Mouse (Mus musculus) MEL (cell line): ENCODE data around the gene Pmpca. TPM values are rescaled to one million over a fixed set of nuclear protein-coding genes. Genes with fewer than 3 reads are reported as not detected.
A peak's percentile ranks its signal among the peaks of the same experiment; 100 is the strongest.

Experiments used
- DNase-seq: peaks from one replicate; pipeline ENCODE4 v3.0.0; 2011; ENCODE audit warnings: low read depth, low spot score
- H3K27ac ChIP-seq: 2 replicates; pipeline ENCODE4 v1.5.1; 2012; ENCODE audit warnings: low read depth, mild to moderate bottlenecking, control low read depth, low read length, moderate library complexity; ENCODE audit not compliant: control insufficient read depth
- H3K27me3 ChIP-seq, 2 experiments: fragments of 150-350 bp in 1 of 2; sonication (generic) in 1 of 2; 2 replicates each; pipeline ENCODE4 v1.6.1; 2012; ENCODE audit warnings: low read length in 2 of 2, mild to moderate bottlenecking in 2 of 2, improper control_type of control experiment in 1 of 2, moderate library complexity in 1 of 2; ENCODE audit not compliant: insufficient read depth in 2 of 2, control insufficient read depth in 1 of 2
- H3K36me3 ChIP-seq, 2 experiments: 2 replicates each; pipeline ENCODE4 v1.6.1; 2012 to 2014; ENCODE audit warnings: low read length in 2 of 2, improper control_type of control experiment in 1 of 2, inconsistent platforms in 1 of 2, mild to moderate bottlenecking in 1 of 2; ENCODE audit not compliant: insufficient read depth in 2 of 2, control insufficient read depth in 1 of 2
- H3K4me1 ChIP-seq, 2 experiments: fragments of 150-350 bp in 1 of 2; sonication (generic) in 1 of 2; 2 replicates each; pipeline ENCODE4 v1.6.1; 2012; ENCODE audit warnings: low read length in 2 of 2, improper control_type of control experiment in 1 of 2, mild to moderate bottlenecking in 1 of 2; ENCODE audit not compliant: insufficient read depth in 2 of 2, control insufficient read depth in 1 of 2
- H3K4me3 ChIP-seq, 2 experiments: fragments of 150-350 bp in 1 of 2; sonication (generic) in 1 of 2; 2 replicates each; pipeline ENCODE4 v1.5.1; 2012; ENCODE audit warnings: low read depth in 2 of 2, low read length in 2 of 2, mild to moderate bottlenecking in 2 of 2, moderate library complexity in 2 of 2, control low read depth in 1 of 2, improper control_type of control experiment in 1 of 2; ENCODE audit not compliant: control insufficient read depth in 1 of 2, insufficient read depth in 1 of 2
- H3K79me2 ChIP-seq: 2 replicates; pipeline ENCODE4 v1.6.1; 2012; ENCODE audit warnings: mild to moderate bottlenecking, low read length, moderate library complexity; ENCODE audit not compliant: control insufficient read depth, poor library complexity, insufficient read depth
- H3K9ac ChIP-seq: 2 replicates; pipeline ENCODE4 v1.6.1; 2012; ENCODE audit warnings: low read depth, mild to moderate bottlenecking, control low read depth, low read length, moderate library complexity; ENCODE audit not compliant: control insufficient read depth, poor library complexity, severe bottlenecking
- H3K9me3 ChIP-seq: fragments of 150-350 bp; sonication (generic); replicated peaks from 2 replicates; pipeline ENCODE4 v1.6.1; 2012; ENCODE audit warnings: mild to moderate bottlenecking, low read length, improper control_type of control experiment, moderate library complexity; ENCODE audit not compliant: insufficient read depth
- BHLHE40 ChIP-seq: IDR thresholded peaks from 2 replicates; pipeline ENCODE4 v1.6.1; 2012; ENCODE audit warnings: low read depth, mild to moderate bottlenecking, inconsistent platforms, low read length, improper control_type of control experiment, borderline replicate concordance
- CTCF ChIP-seq, 3 experiments: IDR thresholded peaks in 2 of 3; conservative IDR thresholded peaks in 1 of 3; 2 replicates each; pipeline ENCODE4 v1.5.1; 2011 to 2012; ENCODE audit warnings: low read length in 3 of 3, low read depth in 2 of 3, mild to moderate bottlenecking in 2 of 3, improper control_type of control experiment in 1 of 3, inconsistent platforms in 1 of 3, mixed read lengths in 1 of 3, moderate library complexity in 1 of 3; ENCODE audit not compliant: control insufficient read depth in 1 of 3, insufficient read depth in 1 of 3, poor library complexity in 1 of 3, severe bottlenecking in 1 of 3
- E2F4 ChIP-seq: IDR thresholded peaks from 2 replicates; pipeline ENCODE4 v1.6.1; 2011; ENCODE audit warnings: low read depth, low read length, improper control_type of control experiment, borderline replicate concordance
- ELF1 ChIP-seq: IDR thresholded peaks from 2 replicates; pipeline ENCODE4 v1.6.1; 2014; ENCODE audit warnings: low read depth, mild to moderate bottlenecking, inconsistent platforms, low read length, improper control_type of control experiment, moderate library complexity
- EP300 ChIP-seq, 2 experiments: IDR thresholded peaks; 2 replicates each; pipeline ENCODE4 v1.6.1; 2011; ENCODE audit warnings: improper control_type of control experiment in 2 of 2, low read length in 2 of 2, low read depth in 1 of 2, mild to moderate bottlenecking in 1 of 2
- ETS1 ChIP-seq: IDR thresholded peaks from 2 replicates; pipeline ENCODE4 v1.6.1; 2012; ENCODE audit warnings: low read depth, mild to moderate bottlenecking, inconsistent platforms, low read length, improper control_type of control experiment, moderate library complexity
- GABPA ChIP-seq: IDR thresholded peaks from 2 replicates; pipeline ENCODE4 v1.6.1; 2012; ENCODE audit warnings: low read depth, mild to moderate bottlenecking, inconsistent platforms, low read length, improper control_type of control experiment, moderate library complexity
- GATA1 ChIP-seq: IDR thresholded peaks from 2 replicates; pipeline ENCODE4 v1.6.1; 2011; ENCODE audit warnings: low read depth, low read length, improper control_type of control experiment
- HCFC1 ChIP-seq: IDR thresholded peaks from 2 replicates; pipeline ENCODE4 v1.6.1; 2012; ENCODE audit warnings: low read depth, mild to moderate bottlenecking, inconsistent platforms, low read length, improper control_type of control experiment, moderate library complexity
- KAT2A ChIP-seq: conservative IDR thresholded peaks from 2 replicates; pipeline ENCODE4 v1.6.1; 2012; ENCODE audit warnings: low read depth, low read length, improper control_type of control experiment, inconsistent platforms
- MAX ChIP-seq: IDR thresholded peaks from 2 replicates; pipeline ENCODE4 v1.6.1; 2011; ENCODE audit warnings: low read length, improper control_type of control experiment
- MAZ ChIP-seq: IDR thresholded peaks from 2 replicates; pipeline ENCODE4 v1.6.1; 2012; ENCODE audit warnings: low read depth, mild to moderate bottlenecking, inconsistent platforms, low read length, improper control_type of control experiment
- MEF2A ChIP-seq: IDR thresholded peaks from 2 replicates; pipeline ENCODE4 v1.6.1; 2014; ENCODE audit warnings: low read depth, mild to moderate bottlenecking, inconsistent platforms, low read length, improper control_type of control experiment; ENCODE audit not compliant: poor library complexity, insufficient replicate concordance, severe bottlenecking; ENCODE audit errors: extremely low read depth
- MXI1 ChIP-seq: IDR thresholded peaks from 2 replicates; pipeline ENCODE4 v1.6.1; 2011; ENCODE audit warnings: mild to moderate bottlenecking, low read depth, low read length, improper control_type of control experiment
- MYB ChIP-seq: IDR thresholded peaks from 2 replicates; pipeline ENCODE4 v1.6.1; 2011; ENCODE audit warnings: mild to moderate bottlenecking, low read depth, low read length, improper control_type of control experiment
- MYC ChIP-seq: IDR thresholded peaks from 2 replicates; pipeline ENCODE4 v1.6.1; 2011; ENCODE audit warnings: low read depth, mild to moderate bottlenecking, low read length, improper control_type of control experiment, moderate library complexity
- NRF1 ChIP-seq: IDR thresholded peaks from 2 replicates; pipeline ENCODE4 v1.6.1; 2014; ENCODE audit warnings: low read depth, mild to moderate bottlenecking, inconsistent platforms, low read length, improper control_type of control experiment, moderate library complexity; ENCODE audit not compliant: poor library complexity, insufficient read depth, severe bottlenecking
- POLR2AphosphoS5 ChIP-seq: IDR thresholded peaks from 2 replicates; pipeline ENCODE4 v1.6.1; 2012; ENCODE audit warnings: low read depth, borderline replicate concordance, mild to moderate bottlenecking, inconsistent platforms, low read length, moderate library complexity, mixed read lengths
- RCOR1 ChIP-seq: IDR thresholded peaks from 2 replicates; pipeline ENCODE4 v1.6.1; 2012; ENCODE audit warnings: low read depth, mild to moderate bottlenecking, inconsistent platforms, low read length, improper control_type of control experiment
- SIN3A ChIP-seq: IDR thresholded peaks from 2 replicates; pipeline ENCODE4 v1.6.1; 2012; ENCODE audit warnings: low read length, improper control_type of control experiment, inconsistent platforms
- SMC3 ChIP-seq: IDR thresholded peaks from 2 replicates; pipeline ENCODE4 v1.6.1; 2011; ENCODE audit warnings: low read depth, low read length, improper control_type of control experiment
- TAL1 ChIP-seq: IDR thresholded peaks from 2 replicates; pipeline ENCODE4 v1.6.1; 2012; ENCODE audit warnings: mild to moderate bottlenecking, inconsistent platforms, low read length, moderate library complexity, mixed read lengths
- TBP ChIP-seq: IDR thresholded peaks from 2 replicates; pipeline ENCODE4 v1.8.0; 2011; ENCODE audit warnings: low read depth, low read length, improper control_type of control experiment
- TCF12 ChIP-seq: IDR thresholded peaks from 2 replicates; pipeline ENCODE4 v1.6.1; 2014; ENCODE audit warnings: low read depth, mild to moderate bottlenecking, inconsistent platforms, low read length, improper control_type of control experiment, moderate library complexity
- UBTF ChIP-seq: IDR thresholded peaks from 2 replicates; pipeline ENCODE4 v1.6.1; 2012; ENCODE audit warnings: low read depth, mild to moderate bottlenecking, inconsistent platforms, low read length, improper control_type of control experiment, moderate library complexity, borderline replicate concordance; ENCODE audit not compliant: insufficient read depth
- USF1 ChIP-seq: IDR thresholded peaks from 2 replicates; pipeline ENCODE4 v1.6.1; 2014; ENCODE audit warnings: low read depth, mild to moderate bottlenecking, inconsistent platforms, low read length, improper control_type of control experiment, moderate library complexity
- polyA plus RNA-seq, 2 experiments: library from polyadenylated mRNA; stranded (reverse) in 1 of 2; unstranded in 1 of 2; fragments of >175 nt in 1 of 2; fragments of >200 nt in 1 of 2; gene quantifications; 2 replicates each; pipeline versions ENCODE4 v1.2.1 to v1.2.4; 2012; ENCODE audit warnings: low replicate concordance in 2 of 2, low read depth in 1 of 2; ENCODE audit not compliant: insufficient read length in 2 of 2, insufficient read depth in 1 of 2, missing spikeins in 1 of 2
- total RNA-seq: library from RNA; depleted of rRNA; stranded (reverse); fragments of 300-350 nt; gene quantifications from 2 replicates; pipeline ENCODE4 v1.2.3, GENCODE M21; 2012

Gene Pmpca
- total and polyA plus RNA-seq, 3 experiments = 46.4 to 166 (median 96.5) TPM

GRCm38 (mm10) chr2:26360772-26361171, 28.4 kb upstream of the Pmpca start, which contains the start of gene Card9:
Gene Card9 (minus strand): TSS chr2:26360918.
- no peaks in the 10 kb centered on the region for H3K79me2 ChIP-seq
- TF ChIP-seq BHLHE40 (no peak), ELF1 (peak; percentile 49)
- TF ChIP-seq, all 39 proteins: peak for 1
- Histone ChIP-seq H3K9ac (no peak within 1 kb of the TSS), H3K4me1 (no peaks in the 10 kb centered on the region), H3K27ac (no peak within 1 kb of the TSS), H3K9me3 (no peaks in the 10 kb centered on the region), H3K27me3 (no peaks in the 10 kb centered on the region), H3K4me3 (no peak within 1 kb of the TSS), H3K36me3 (peaks cover 0 to 2% of the 10 kb centered on the region in 2 experiments; a peak in 1 of 4 replicates)
- peak; percentile 61 for DNase-seq

- no peak overlapping the region for H3K4me3 ChIP-seq
- no peak for DNase-seq
- H3K27ac ChIP-seq = no peak overlapping the region
- H3K9ac ChIP-seq = no peak overlapping the region
- H3K36me3 ChIP-seq = peaks cover 0 to 2% of the 10 kb centered on the region in 2 experiments; a peak in 1 of 4 replicates
- no peaks in the 10 kb centered on the region for H3K79me2 ChIP-seq
- H3K4me1 ChIP-seq = no peaks in the 10 kb centered on the region
- H3K27me3 ChIP-seq = no peaks in the 10 kb centered on the region
- H3K9me3 ChIP-seq = no peaks in the 10 kb centered on the region
- TF ChIP-seq POLR2AphosphoS5 (no peak), MAZ (no peak), SIN3A (no peak), TBP (no peak), USF1 (no peak), TAL1 (no peak), NRF1 (no peak), KAT2A (no peak), ETS1 (no peak), TCF12 (no peak), GABPA (no peak), EP300 (IDR thresholded peaks at IDR 0.05; ENCODE audit: low read depth in 1 of 2, low read length in 2 of 2) (no peak), E2F4 (no peak), MAX (no peak)
These were observed 26.1 kb upstream of the Pmpca start for GRCm38 (mm10) chr2:26362991-26363390.

GRCm38 (mm10) chr2:26363481-26363880, 25.7 kb upstream of the Pmpca start:
- no peak for TF ChIP-seq UBTF
- no peak for TF ChIP-seq TAL1
- TF ChIP-seq E2F4 = no peak
- TF ChIP-seq MEF2A = no peak
- no peak for TF ChIP-seq RCOR1
- TF ChIP-seq HCFC1 = no peak
- TF ChIP-seq GATA1 = no peak
- TF ChIP-seq SMC3 = no peak
- TF ChIP-seq MAX = no peak
- TF ChIP-seq MYC = no peak
- TF ChIP-seq MXI1 = no peak
- TF ChIP-seq CTCF (IDR thresholded peaks at IDR 0.05 in 2 of 3, conservative IDR thresholded peaks at IDR 0.05 in 1 of 3; ENCODE audit: control insufficient read depth in 1 of 3, insufficient read depth in 1 of 3, low read depth in 2 of 3, low read length in 3 of 3, poor library complexity in 1 of 3, severe bottlenecking in 1 of 3) = no peak
- no peak for TF ChIP-seq TBP
- no peak for TF ChIP-seq KAT2A
- no peak for TF ChIP-seq MYB
- TF ChIP-seq SIN3A = no peak
- TF ChIP-seq, all 39 proteins: peak for 0
- H3K9ac ChIP-seq = no peak overlapping the region
- peaks cover 0 to 2% of the 10 kb centered on the region in 2 experiments; a peak in 1 of 4 replicates for H3K36me3 ChIP-seq
- H3K4me3 ChIP-seq = no peak overlapping the region
- no peak overlapping the region for H3K27ac ChIP-seq
- H3K79me2 ChIP-seq = no peaks in the 10 kb centered on the region
- no peaks in the 10 kb centered on the region for H3K27me3 ChIP-seq
- no peaks in the 10 kb centered on the region for H3K9me3 ChIP-seq
- DNase-seq = no peak
- H3K4me1 ChIP-seq = no peaks in the 10 kb centered on the region
